Mouse (Mus musculus) bone marrow macrophage, adult 2 months (primary cell): ENCODE results near the gene Selp.

Experiments
- CTCF ChIP-seq: IDR thresholded peaks from 2 replicates; pipeline ENCODE4 v1.5.1; 2012; ENCODE audit warnings: low read depth, mild to moderate bottlenecking, low read length, moderate library complexity
- POLR2A ChIP-seq: IDR thresholded peaks from 2 replicates; pipeline ENCODE4 v1.6.1; 2012; ENCODE audit warnings: mild to moderate bottlenecking, low read depth, low read length, borderline replicate concordance

GRCm38 (mm10) chr1:164114280-164114679 is 784 bp upstream of the Selp start:
- TF ChIP-seq CTCF (no peak), POLR2A (no peak)
